Mouse (Mus musculus) gastrocnemius, adult 2 months (tissue): ENCODE results near the gene Sestd1. TPM values are rescaled to one million over a fixed set of nuclear protein-coding genes. Genes with fewer than 3 reads are reported as not detected.

Experiments used
- DNase-seq: peaks from one replicate; pipeline ENCODE4 v3.0.0; 2022
- H3K27ac ChIP-seq: fragments of 200-600 bp; 2 replicates; pipeline ENCODE4 v1.8.1; 2022; ENCODE audit warnings: mild to moderate bottlenecking
- H3K4me3 ChIP-seq: fragments of 200-600 bp; 2 replicates; pipeline ENCODE4 v1.8.1; 2022; ENCODE audit warnings: mild to moderate bottlenecking, moderate library complexity
- CTCF ChIP-seq: fragments of 200-600 bp; IDR thresholded peaks from 2 replicates; pipeline ENCODE4 v1.8.1; 2022; ENCODE audit warnings: antibody characterized with exemption, mild to moderate bottlenecking, moderate library complexity
- intact Hi-C: fragments of 180-260 bp; cut with DNase I; formaldehyde crosslinking; loops from one replicate; pipeline ENCODE4 v1.15.1; 2025
- total RNA-seq, 2 experiments: library from RNA; stranded (reverse); gene quantifications; 2 replicates each; pipeline ENCODE4 v1.2.3; 2021

Gene Sestd1
- total RNA-seq, 2 experiments from 2014 or later = 9.8 to 10.3 TPM

- H3K4me3 ChIP-seq = no peak overlapping the region
- H3K27ac ChIP-seq = peak overlapping the region; percentile 35; the same call in 1 of the 2 replicates
- intact Hi-C loops = no loop called here
- no peak for DNase-seq
- TF ChIP-seq CTCF = no peak
Measured at GRCm38 (mm10) chr2:77175411-77175810, 105.0 kb downstream of the Sestd1 start.

DNA sequence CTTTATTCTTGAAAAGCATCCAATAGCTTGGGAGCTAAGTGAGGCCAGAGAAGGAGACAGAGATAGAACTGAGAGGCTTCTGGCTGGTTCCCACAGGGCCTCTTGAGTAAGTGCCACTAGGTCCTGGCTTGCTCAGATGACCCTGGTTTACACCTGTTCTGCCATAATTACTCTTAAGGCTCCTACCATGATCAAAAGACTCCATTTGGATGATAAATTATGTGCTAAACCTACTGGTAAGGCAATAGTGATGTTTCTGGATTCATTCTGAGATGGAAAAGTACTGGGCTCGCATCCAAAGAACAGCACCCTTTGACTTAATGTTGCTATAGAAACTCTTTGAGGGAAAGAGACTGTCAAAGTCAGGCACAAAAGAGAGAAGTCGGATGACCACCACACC is 106.1 kb downstream of the Sestd1 start:
- Histone ChIP-seq H3K4me3 (no peak overlapping the region), H3K27ac (peak overlapping the region; percentile 71)
- intact Hi-C loops = loop anchor here (5.0 kb wide), 1 partner anchor 57 kb away; no protein-coding TSS in a partner anchor
- DNase-seq = peak; percentile 60
- TF ChIP-seq CTCF = no peak

DNA sequence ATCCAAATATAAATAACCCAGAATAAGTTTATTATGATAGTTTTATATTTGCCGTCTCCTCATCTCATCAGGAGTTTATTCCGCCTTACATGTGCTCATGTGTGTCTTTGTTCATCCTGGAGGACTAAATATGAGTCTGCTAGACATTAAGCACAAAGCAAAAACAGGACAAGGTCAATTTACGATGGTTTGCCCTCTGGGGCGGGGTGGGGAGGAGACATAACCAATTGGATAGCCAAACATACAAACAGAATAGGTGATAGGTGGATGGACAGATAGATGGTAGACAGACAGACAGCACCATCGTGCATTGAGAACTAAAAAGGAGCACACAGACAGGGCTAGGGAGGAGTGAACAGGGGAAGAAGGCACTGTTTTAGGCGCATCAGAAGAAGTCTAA is 106.6 kb downstream of the Sestd1 start:
- no peak overlapping the region for H3K4me3 ChIP-seq
- DNase-seq = no peak
- intact Hi-C loops = loop anchor here (5.0 kb wide), 1 partner anchor 57 kb away; no protein-coding TSS in a partner anchor
- no peak for TF ChIP-seq CTCF
- H3K27ac ChIP-seq = peak overlapping the region; percentile 71

DNA sequence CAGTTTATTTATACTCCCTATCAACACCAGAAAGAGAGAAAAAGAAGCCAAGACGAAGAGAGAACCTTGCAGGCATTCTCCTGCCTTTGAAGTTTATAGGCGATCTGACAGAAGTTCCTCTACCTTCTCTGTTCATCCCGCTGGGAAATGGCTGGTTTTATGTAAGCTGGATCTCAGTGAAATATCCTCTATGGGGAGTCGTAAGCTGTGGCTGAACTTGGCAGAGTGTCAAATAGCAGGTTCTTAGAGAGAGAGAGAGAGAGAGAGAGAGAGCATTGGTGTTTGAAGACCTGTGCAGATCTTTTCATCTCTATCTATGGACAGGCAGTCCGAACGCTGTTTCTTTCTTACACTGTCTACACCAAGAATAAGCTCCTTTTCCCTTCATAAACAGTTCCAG is 107.0 kb downstream of the Sestd1 start:
- DNase-seq = no peak
- Histone ChIP-seq H3K27ac (peak overlapping the region; percentile 71), H3K4me3 (no peak overlapping the region)
- no peak for TF ChIP-seq CTCF
- intact Hi-C loops = loop anchor here (5.0 kb wide), 1 partner anchor 56 kb away; no protein-coding TSS in a partner anchor

- H3K27ac ChIP-seq = peak overlapping the region; percentile 91
- no peak for TF ChIP-seq CTCF
- no peak for DNase-seq
- peak overlapping the region; percentile 86 for H3K4me3 ChIP-seq
- intact Hi-C loops = loop anchor here (5.0 kb wide), 1 partner anchor 55 kb away; no protein-coding TSS in a partner anchor
Measured at GRCm38 (mm10) chr2:77172241-77172671, 108.1 kb downstream of the Sestd1 start.

DNA sequence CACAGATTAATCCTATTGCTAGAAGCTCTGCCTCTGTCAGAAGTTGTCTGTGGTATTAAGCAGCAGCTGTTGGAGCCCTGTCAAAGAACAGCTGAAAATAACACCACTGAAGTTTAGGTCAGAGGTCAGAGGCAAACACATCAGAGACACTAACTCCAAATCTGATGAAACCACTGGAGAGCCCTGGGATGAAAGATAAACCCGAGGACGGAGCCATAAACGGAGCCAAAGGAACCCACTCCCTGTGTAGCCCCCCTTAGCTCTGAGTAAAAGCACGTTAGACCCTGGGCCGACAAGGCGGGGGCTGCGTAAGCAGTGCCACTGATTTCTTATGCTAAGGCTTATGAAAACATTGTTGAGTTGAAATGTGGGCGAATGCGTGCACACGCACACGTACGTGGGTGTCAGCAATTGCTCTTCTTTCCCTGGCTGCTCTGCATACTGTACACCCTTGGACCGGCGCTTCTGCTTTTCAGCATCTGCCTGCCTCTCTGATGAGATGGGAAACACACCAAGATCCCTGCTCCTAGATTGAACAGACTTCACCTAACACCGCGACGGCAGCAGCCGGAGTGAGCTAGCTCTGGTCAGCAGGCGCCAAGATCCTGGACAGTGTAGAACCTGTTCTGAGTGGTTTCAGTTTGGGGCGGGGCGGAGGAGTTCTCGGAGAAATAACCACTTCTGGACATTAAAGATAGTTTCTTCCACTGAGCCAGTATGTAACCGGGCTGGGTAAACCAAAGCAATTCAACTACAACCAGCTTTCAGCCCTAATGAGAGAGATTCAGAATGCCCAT is 108.8 kb downstream of the Sestd1 start:
- intact Hi-C loops = loop anchor here (5.0 kb wide), 1 partner anchor 54 kb away; no protein-coding TSS in a partner anchor
- no peak for TF ChIP-seq CTCF
- DNase-seq = peak; percentile 55
- Histone ChIP-seq H3K4me3 (peak overlapping the region; percentile 86), H3K27ac (peak overlapping the region; percentile 91)

GRCm38 (mm10) chr2:77170633-77171105 is 109.7 kb downstream of the Sestd1 start, which contains the start of gene Ccdc141:
TSS of gene Ccdc141 (minus strand) at chr2:77170636.
- TF ChIP-seq CTCF = no peak
- intact Hi-C loops = loop anchor here (5.0 kb wide), 1 partner anchor 53 kb away; no protein-coding TSS in a partner anchor
- H3K27ac ChIP-seq = peak within 1 kb of the TSS; percentile 91
- peak within 1 kb of the TSS; percentile 86 for H3K4me3 ChIP-seq
- no peak for DNase-seq

DNA sequence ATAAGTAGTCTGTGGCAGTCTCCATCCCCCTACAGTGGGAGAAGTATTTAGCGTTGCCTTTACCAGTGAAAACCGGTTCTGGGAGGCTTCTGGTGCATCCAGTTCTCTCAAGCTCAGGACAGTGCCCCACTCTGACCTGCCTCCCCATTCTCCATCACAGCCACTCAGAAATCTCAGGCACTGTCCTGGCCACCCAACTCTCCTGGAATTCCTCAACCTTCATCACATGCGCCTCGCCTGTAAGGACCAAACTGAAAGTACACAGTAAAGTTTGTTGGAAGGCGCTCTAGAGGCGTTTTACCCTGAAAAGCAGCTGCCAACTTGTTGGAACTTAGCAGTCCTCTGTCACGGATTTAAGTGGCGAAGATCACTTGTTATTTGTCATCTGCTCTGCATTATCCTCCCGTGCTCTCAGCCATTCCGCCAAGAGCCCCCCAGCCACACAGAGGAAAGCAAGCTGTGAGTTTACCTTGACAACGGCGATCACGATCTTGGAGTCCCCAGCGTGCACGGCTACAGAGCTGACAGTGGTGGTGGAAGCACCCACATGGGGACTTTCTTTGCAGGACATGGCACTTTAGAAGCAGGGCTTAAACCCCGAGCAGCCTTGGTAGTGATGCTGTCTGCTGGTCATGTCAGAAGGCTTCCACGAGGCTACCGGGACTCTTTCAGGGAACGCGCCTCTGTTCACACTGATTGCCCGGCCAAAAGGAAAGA is 110.3 kb downstream of the Sestd1 start:
- Histone ChIP-seq H3K27ac (peak overlapping the region; percentile 91), H3K4me3 (peak overlapping the region; percentile 86)
- intact Hi-C loops = loop anchor here (5.0 kb wide), 1 partner anchor 53 kb away; no protein-coding TSS in a partner anchor
- peak; percentile 60 for DNase-seq
- no peak for TF ChIP-seq CTCF

DNA sequence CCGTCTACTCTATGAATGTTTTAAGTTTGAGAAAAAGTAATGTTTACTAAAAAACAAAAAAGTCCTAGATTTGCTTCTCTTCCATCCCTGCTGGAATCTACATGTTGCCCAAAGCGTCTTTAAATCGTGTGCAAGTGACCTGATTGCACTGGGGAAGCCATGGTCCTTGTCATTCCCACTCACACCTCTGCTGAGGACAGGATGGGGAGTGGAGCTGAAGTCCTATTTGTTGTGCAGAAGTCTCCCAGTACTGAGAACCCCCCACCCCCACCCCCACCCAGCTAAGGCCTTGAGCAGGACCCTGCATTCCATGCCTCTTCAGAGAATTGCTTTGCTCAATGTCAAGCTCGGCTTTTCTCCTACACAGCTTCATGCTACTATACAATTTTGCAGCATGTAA is 111.2 kb downstream of the Sestd1 start:
- peak overlapping the region; percentile 91 for H3K27ac ChIP-seq
- intact Hi-C loops = no loop called here
- no peak for DNase-seq
- TF ChIP-seq CTCF = no peak
- peak overlapping the region; percentile 86 for H3K4me3 ChIP-seq

DNA sequence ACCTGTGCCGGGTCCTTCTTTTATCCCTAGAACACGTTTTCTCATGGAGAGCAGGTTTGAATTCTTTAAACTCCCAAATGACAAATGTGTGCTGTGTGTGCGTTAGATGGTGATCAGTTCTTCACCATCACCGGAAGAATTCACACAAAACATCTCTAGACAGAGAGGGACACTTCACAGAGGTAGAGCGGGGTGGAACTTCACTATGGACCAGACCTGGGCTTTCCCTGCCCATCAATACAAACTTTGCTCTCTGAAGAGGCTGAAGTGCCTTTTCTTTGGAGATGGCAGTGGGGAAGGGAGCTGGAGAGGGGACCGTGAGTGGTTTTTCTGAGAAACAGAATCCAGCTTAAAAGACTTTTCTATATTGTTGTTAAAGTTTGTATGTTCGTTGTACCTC is 111.6 kb downstream of the Sestd1 start:
- DNase-seq = no peak
- no peak overlapping the region for H3K4me3 ChIP-seq
- H3K27ac ChIP-seq = no peak overlapping the region
- intact Hi-C loops = no loop called here
- TF ChIP-seq CTCF = no peak

GRCm38 (mm10) chr2:77168081-77168685 is 112.2 kb downstream of the Sestd1 start:
- no peak overlapping the region for H3K4me3 ChIP-seq
- no peak for DNase-seq
- intact Hi-C loops = no loop called here
- no peak overlapping the region for H3K27ac ChIP-seq
- no peak for TF ChIP-seq CTCF

DNA sequence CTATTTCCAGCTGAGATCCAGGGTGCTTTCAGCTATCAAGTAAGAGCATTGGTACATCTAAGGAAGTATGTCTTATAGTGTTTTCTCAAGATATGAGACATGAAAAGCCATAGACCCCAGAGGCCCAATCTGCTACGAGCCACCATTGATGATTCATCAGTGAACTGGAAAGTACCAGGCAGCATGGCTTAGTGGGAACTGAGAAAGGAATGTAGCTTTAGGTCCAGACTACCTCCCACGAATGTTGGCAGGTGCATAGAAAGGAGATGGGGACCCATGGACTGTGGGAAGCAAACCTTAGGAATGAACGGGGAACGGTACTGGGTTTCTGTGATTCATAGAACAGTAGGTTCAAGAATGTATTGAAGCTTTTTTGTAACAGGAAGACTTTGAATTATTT is 114.0 kb downstream of the Sestd1 start:
- no peak for DNase-seq
- Histone ChIP-seq H3K27ac (no peak overlapping the region), H3K4me3 (no peak overlapping the region)
- intact Hi-C loops = no loop called here
- TF ChIP-seq CTCF = no peak

DNA sequence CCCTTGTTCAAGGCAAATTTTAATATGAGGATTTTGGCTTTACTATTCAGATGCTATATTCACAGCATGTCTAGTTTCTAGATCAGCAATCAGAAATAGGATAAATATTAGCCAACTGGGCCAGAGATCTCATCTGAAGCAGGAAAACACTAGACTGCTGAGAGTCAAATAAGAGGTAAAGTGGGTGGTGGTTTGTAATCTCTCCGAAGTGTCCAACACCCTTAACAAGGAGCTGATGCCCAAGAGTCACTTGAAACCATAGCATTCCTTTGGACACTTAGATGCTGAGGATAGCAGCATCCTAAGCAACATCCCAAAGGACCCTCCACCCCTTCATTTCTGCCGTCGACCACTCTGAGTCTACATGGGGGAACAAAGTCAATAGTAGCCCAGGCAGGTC is 115.7 kb downstream of the Sestd1 start:
- no peak overlapping the region for H3K4me3 ChIP-seq
- no peak for TF ChIP-seq CTCF
- intact Hi-C loops = no loop called here

More for the DNA sequence above, 115.7 kb downstream of the Sestd1 start:
- DNase-seq = no peak
- no peak overlapping the region for H3K27ac ChIP-seq
